Comparison of ENCODE assay signal across 14 mouse cellular contexts in the genomic region with DNA sequence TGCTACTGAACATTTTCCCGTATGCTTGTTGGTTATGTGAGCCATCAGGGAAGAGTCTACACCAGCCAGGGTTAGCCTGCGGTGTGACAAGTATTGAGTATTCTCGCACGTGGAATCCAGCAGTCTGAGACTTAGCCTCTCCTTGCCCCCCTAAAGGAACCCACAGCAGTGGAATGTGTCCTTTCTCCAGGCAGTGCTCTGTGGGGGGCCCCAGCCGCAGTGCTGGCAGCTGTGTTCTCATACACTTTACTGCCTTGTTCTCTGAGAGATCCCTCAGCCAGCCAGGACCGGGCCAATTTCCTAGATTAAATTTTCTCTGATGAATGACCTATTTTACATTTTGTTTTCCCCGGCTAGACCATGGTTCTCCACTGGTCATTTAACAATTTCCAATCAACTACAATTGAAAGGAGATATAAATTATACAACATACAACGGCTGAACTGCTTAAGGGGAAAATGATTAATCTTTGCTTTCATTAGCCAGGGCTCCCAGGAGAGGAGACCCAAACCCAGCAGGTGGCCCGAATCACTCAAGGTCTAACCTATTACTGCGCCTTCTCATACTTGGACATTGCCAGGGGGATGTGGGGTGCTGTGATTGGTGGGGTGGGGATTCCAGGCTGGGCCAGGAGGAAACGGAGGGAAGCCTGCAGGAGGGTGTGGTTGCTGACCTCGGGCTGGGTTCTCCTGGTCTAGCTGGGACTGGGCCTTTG. TPM values are rescaled to one million over a fixed set of nuclear protein-coding genes. Genes with fewer than 3 reads are reported as not detected.
DNase-seq lines count a peak whose midpoint lies in the region; ATAC-seq and TF ChIP-seq lines count a peak whose summit lies in the region.
"Had no signal": no experiment of that assay in that cellular context is flagged by ENCODE, and none has a peak within 500 bp of the region (broad histone marks: within the 10 kb centered on the region; RNA-seq: fewer than 3 reads in every experiment).

No protein-coding gene starts in this region.

- no peak for TF ChIP-seq CTCF in ES-Bruce4 (IDR thresholded peaks at IDR 0.05; ENCODE audit: low read depth, low read length)

- DNase-seq in embryo, embryonic 11 days, result peak; percentile 47
- no peak for DNase-seq in embryo, embryonic 10 days (ENCODE audit: low spot score)
- peak; percentile 69 for DNase-seq in mesoderm, embryonic 11.5 days (ENCODE audit: low read depth, low spot score)
- DNase-seq in B cell, adult 2 months, result no peak
- DNase-seq in heart, adult 9 months (ENCODE audit: low spot score in 2 of 2), result no peak
- DNase-seq: adrenal gland, postnatal 14 days; cerebellum, adult 11 months; liver, postnatal 0 days; spleen, adult 18-20 months; thymus, postnatal 14 days had no signal

- peaks cover 8% of the 10 kb centered on the region for H3K9me3 ChIP-seq in ES-Bruce4 (replicated peaks; ENCODE audit: control insufficient read depth, insufficient read depth, low read length, poor library complexity, severe bottlenecking)
- no peaks in the 10 kb centered on the region for H3K9me3 ChIP-seq in hindbrain, embryonic 12.5 days (replicated peaks)
- H3K9me3 ChIP-seq: midbrain, embryonic 10.5 days had no signal

- H3K4me3 ChIP-seq in ES-Bruce4 (ENCODE audit: low read depth, low read length), result no peak overlapping the region
- no peak overlapping the region for H3K4me3 ChIP-seq in hindbrain, embryonic 12.5 days
- H3K4me3 ChIP-seq: midbrain, embryonic 10.5 days had no signal

- H3K4me1 ChIP-seq in ES-Bruce4 (ENCODE audit: control insufficient read depth, insufficient read depth, low read length), result peaks cover 10% of the 10 kb centered on the region
- H3K4me1 ChIP-seq in hindbrain, embryonic 12.5 days, result peaks cover 9% of the 10 kb centered on the region

- no peak for TF ChIP-seq EP300 in ES-Bruce4 (IDR thresholded peaks at IDR 0.05; ENCODE audit: insufficient read depth, low read depth, low read length)

- peaks cover 21% of the 10 kb centered on the region for H3K36me3 ChIP-seq in ES-Bruce4 (ENCODE audit: control insufficient read depth, insufficient read depth, low read length, poor library complexity, severe bottlenecking)
- no peaks in the 10 kb centered on the region for H3K36me3 ChIP-seq in hindbrain, embryonic 12.5 days
- H3K36me3 ChIP-seq: midbrain, embryonic 10.5 days had no signal

- WGBS in hindbrain, embryonic 12.5 days, result 33% methylated on average over 12 of the region's 12 CpGs

- H3K9ac ChIP-seq in ES-Bruce4 (ENCODE audit: low read depth, poor library complexity, severe bottlenecking), result no peak overlapping the region
- H3K9ac ChIP-seq in hindbrain, embryonic 12.5 days, result no peak overlapping the region
- H3K9ac ChIP-seq: liver, postnatal 0 days had no signal

- H3K27ac ChIP-seq in ES-Bruce4 (ENCODE audit: insufficient read depth, low read length), result peak overlapping the region; percentile 63
- peak overlapping the region; percentile 36 for H3K27ac ChIP-seq in hindbrain, embryonic 12.5 days
- H3K27ac ChIP-seq: midbrain, embryonic 10.5 days had no signal

- H3K4me2 ChIP-seq in hindbrain, embryonic 12.5 days (replicated peaks), result no peak overlapping the region

- TF ChIP-seq POLR2A in ES-Bruce4 (IDR thresholded peaks at IDR 0.05; ENCODE audit: insufficient read depth, low read length), result no peak

- H3K27me3 ChIP-seq in ES-Bruce4 (ENCODE audit: control insufficient read depth, insufficient read depth, low read length, poor library complexity, severe bottlenecking), result no peaks in the 10 kb centered on the region
- H3K27me3 ChIP-seq in hindbrain, embryonic 12.5 days, result no peaks in the 10 kb centered on the region

- ATAC-seq in hindbrain, embryonic 12.5 days (ENCODE audit: low FRiP score), result peak; percentile 69
- ATAC-seq in cerebellum, adult (ENCODE audit: insufficient number of reproducible peaks, low FRiP score, low TSS enrichment), result no peak
- ATAC-seq: liver, postnatal 0 days had no signal

RNA-seq across cellular contexts. Expression of gene Cd9, which starts 38.6 kb away (rescaled TPM):
- 417 and 439 TPM in 2 replicates for polyA plus RNA-seq in ES-Bruce4 (2011; ENCODE audit: insufficient read depth, insufficient read length, low read depth, missing spikeins)
- 49.2 and 54.1 TPM in 2 replicates for polyA plus RNA-seq in hindbrain, embryonic 12.5 days (2016; fragmentation: Nextera tagmentation; extraction: Ambion mirVana)

Comparison
In these comparisons a context has a peak if more than half of its experiments do, and no peak if none do; other contexts are left out.
1. DNase-seq: peak in embryo, embryonic 11 days (single experiment) and mesoderm, embryonic 11.5 days (single experiment); none in embryo, embryonic 10 days (single experiment), B cell, adult 2 months (0 of 2) and heart, adult 9 months (0 of 2).